Mouse (Mus musculus) embryonic facial prominence, embryonic 11.5 days (tissue): ENCODE data around the gene Ppp2r1b. TPM values are rescaled to one million over a fixed set of nuclear protein-coding genes. Genes with fewer than 3 reads are reported as not detected.

Experiments used
- ATAC-seq: fragments of 200-750 bp; cut with Nextera tagmentation; replicated peaks from 2 replicates; pipeline ENCODE4 v1.8.0; 2017; ENCODE audit warnings: low read depth; ENCODE audit not compliant: insufficient number of reproducible peaks, low FRiP score, low TSS enrichment
- DNase-seq: peaks from one replicate; pipeline ENCODE4 v3.0.0-alpha.2; 2015; ENCODE audit warnings: low spot score
- H3K27ac ChIP-seq: fragments of 300-500 bp; sonication (generic); replicated peaks from 2 replicates; pipeline ENCODE4 v1.5.1; 2014; ENCODE audit warnings: mild to moderate bottlenecking, low read depth, low read length, control low read depth
- H3K27me3 ChIP-seq: fragments of 300-500 bp; sonication (generic); 2 replicates; pipeline ENCODE4 v1.6.1; 2014; ENCODE audit warnings: mild to moderate bottlenecking, low read length, moderate library complexity, mixed read lengths; ENCODE audit not compliant: control insufficient read depth, insufficient read depth
- H3K36me3 ChIP-seq: fragments of 300-500 bp; sonication (generic); replicated peaks from 2 replicates; pipeline ENCODE4 v1.6.1; 2014; ENCODE audit warnings: low read depth, mild to moderate bottlenecking, low read length, moderate library complexity, mixed read lengths; ENCODE audit not compliant: control insufficient read depth, insufficient read depth
- H3K4me1 ChIP-seq: fragments of 300-500 bp; sonication (generic); 2 replicates; pipeline ENCODE4 v1.6.1; 2014; ENCODE audit warnings: low read length, mixed read lengths; ENCODE audit not compliant: control insufficient read depth, insufficient read depth
- H3K4me2 ChIP-seq: fragments of 300-500 bp; sonication (generic); 2 replicates; pipeline ENCODE4 v1.6.1; 2014; ENCODE audit warnings: low read depth, mild to moderate bottlenecking, control low read depth, low read length, moderate library complexity
- H3K4me3 ChIP-seq: fragments of 300-500 bp; sonication (generic); 2 replicates; pipeline ENCODE4 v1.5.1; 2014; ENCODE audit warnings: low read depth, low read length, control low read depth
- H3K9ac ChIP-seq: fragments of 300-500 bp; sonication (generic); replicated peaks from 2 replicates; pipeline ENCODE4 v1.6.1; 2014; ENCODE audit warnings: mild to moderate bottlenecking, control low read depth, low read length
- H3K9me3 ChIP-seq: fragments of 300-500 bp; sonication (generic); replicated peaks from 2 replicates; pipeline ENCODE4 v1.6.1; 2016; ENCODE audit warnings: mild to moderate bottlenecking, low read length, inconsistent platforms, mixed read lengths; ENCODE audit not compliant: control insufficient read depth
- WGBS: fragments of 180-500 bp; shearing (Covaris S2); extraction: QIAGEN DNeasy Blood & Tissue Kit; methylation state at CpG from one replicate; pipeline ENCODE4 v1.1.7; 2014; 5-methylcytosine and 5-hydroxymethylcytosine counted together
- polyA plus RNA-seq: library from polyadenylated mRNA; unstranded; fragments of >200 nt; fragmentation: Nextera tagmentation; extraction: Ambion mirVana; gene quantifications from 2 replicates; pipeline ENCODE4 v1.2.1, GENCODE M21; 2014

Ppp2r1b gene
- 126 and 136 TPM in 2 replicates for polyA plus RNA-seq

DNA sequence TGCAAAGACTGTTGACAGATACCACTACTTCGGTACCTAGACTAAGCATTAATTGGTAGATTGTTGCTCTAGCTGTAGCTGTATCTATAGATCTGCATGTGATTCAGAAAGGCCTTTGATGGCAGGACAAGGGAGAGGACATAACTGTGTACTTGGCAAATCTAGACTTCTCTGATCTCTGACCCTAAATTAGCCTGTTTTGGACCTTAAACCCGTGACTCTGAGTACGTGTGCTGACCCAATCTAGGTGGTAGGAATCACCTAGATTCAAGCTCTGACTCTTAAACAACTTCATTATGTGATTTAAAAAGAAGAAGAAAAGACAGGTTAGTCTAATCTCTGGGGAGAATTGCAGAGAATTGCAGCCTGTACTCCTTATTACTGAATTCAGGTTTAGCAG, at the start of gene Ppp2r1b:
Gene Ppp2r1b, plus strand, starts transcription at position 221 of the 400 bp plus-strand sequence.
- no peak within 1 kb of the TSS for H3K4me3 ChIP-seq
- no peaks in the 10 kb centered on the region for H3K27me3 ChIP-seq
- WGBS = 92% methylated on average over 3 of the region's 3 CpGs
- ATAC-seq (no peak), DNase-seq (no peak)
- no peak within 1 kb of the TSS for H3K9ac ChIP-seq
- no peaks in the 10 kb centered on the region for H3K36me3 ChIP-seq
- no peaks in the 10 kb centered on the region for H3K9me3 ChIP-seq
- no peak within 1 kb of the TSS for H3K27ac ChIP-seq
- H3K4me2 ChIP-seq = no peak within 1 kb of the TSS
- no peaks in the 10 kb centered on the region for H3K4me1 ChIP-seq

DNA sequence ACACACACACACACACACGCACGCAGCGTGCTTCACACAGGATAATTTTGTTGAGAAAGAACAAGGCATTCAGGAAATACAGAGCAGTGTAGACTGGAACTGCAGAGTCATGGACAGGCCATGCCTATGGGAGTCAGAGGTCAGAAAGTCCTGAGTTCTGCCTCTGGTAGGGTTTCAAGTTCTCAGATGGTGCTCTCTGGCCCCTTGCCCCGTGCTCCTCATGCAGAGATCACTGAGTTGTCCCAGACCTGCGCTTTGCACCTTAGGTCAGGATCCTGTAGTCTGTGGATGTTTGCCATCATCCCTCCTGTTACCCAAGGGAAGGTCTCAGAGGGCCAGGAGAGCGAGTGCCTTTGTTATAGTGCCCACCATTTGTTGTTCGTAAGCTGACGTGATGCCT, 48.3 kb upstream of the Ppp2r1b start:
- Histone ChIP-seq H3K4me2 (no peak overlapping the region), H3K27me3 (no peaks in the 10 kb centered on the region), H3K36me3 (peaks cover 3% of the 10 kb centered on the region), H3K9me3 (no peaks in the 10 kb centered on the region), H3K4me3 (no peak overlapping the region), H3K9ac (no peak overlapping the region), H3K27ac (no peak overlapping the region), H3K4me1 (no peaks in the 10 kb centered on the region)
- DNase-seq = no peak
- ATAC-seq = no peak
- 89% methylated on average over 8 of the region's 8 CpGs for WGBS

DNA sequence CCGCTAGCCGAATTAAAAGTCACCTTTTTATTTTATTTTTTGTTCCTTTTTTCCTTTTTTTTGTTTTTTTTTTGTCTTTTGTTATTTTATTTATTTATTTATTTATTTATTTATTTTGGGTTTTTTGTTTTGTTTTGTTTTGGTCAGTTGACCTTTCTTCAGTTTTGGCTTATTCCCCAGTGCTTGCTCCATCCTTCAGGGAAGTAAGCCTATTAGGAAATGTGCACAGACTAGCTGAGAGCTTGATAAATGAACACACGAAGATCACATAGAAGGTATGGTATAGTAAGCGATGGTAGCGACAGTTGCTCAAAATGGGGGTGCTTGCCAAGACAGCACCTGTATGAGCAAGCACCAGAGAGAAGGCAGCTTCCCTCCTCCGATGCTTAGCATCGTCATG, 47.5 kb upstream of the Ppp2r1b start:
- ATAC-seq = no peak
- H3K9ac ChIP-seq = no peak overlapping the region

DNA sequence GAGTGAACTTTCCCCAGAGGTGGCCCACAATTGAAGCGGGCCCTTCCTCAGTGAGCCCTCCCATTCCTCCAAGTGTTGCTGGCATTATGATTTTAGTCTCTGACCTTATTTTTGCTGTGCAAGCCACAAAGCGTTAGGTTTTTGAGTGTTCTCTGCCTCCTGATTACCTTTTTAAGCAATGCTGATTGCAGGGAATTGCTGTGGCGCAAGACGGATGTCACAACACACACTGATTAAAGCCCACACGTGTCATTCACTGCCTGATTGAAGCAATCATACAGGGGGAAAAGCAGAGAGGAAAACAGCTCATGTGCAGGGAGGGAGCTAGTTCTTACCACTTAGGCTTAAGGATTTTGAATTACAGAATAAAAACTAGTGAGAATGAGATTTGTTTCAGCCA, 46.7 kb upstream of the Ppp2r1b start:
- Histone ChIP-seq H3K9ac (no peak overlapping the region), H3K36me3 (no peaks in the 10 kb centered on the region), H3K27ac (no peak overlapping the region), H3K4me2 (no peak overlapping the region), H3K9me3 (no peaks in the 10 kb centered on the region), H3K4me1 (no peaks in the 10 kb centered on the region), H3K4me3 (no peak overlapping the region), H3K27me3 (no peaks in the 10 kb centered on the region)
- ATAC-seq = no peak
- DNase-seq = no peak
- WGBS = 86% methylated on average over 5 of the region's 5 CpGs

More for the DNA sequence above, 47.5 kb upstream of the Ppp2r1b start:
- no peak overlapping the region for H3K27ac ChIP-seq
- H3K36me3 ChIP-seq = peaks cover 2% of the 10 kb centered on the region
- no peak for DNase-seq
- H3K4me2 ChIP-seq = no peak overlapping the region
- 91% methylated on average over 7 of the region's 7 CpGs for WGBS
- H3K9me3 ChIP-seq = no peaks in the 10 kb centered on the region
- no peak overlapping the region for H3K4me3 ChIP-seq
- H3K4me1 ChIP-seq = no peaks in the 10 kb centered on the region
- H3K27me3 ChIP-seq = no peaks in the 10 kb centered on the region

DNA sequence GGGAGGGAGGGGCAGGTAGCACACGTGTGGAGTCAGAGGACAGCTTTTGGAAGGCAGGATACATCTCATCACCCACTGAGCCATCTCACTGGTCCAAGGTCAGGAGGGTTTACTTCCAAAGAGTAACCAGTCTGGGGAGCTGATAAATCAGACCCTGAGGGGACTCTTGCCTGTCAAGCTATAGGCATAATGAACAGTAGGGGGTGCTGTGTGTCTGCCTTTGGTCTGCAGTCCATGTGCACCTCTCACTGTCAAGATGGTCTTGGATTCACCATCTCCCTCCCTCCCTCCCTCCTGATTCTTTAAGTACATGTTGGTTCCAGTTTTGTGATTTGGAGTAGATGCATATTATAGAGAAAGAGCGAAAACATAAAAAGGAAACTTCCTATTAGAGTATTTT, 44.1 kb upstream of the Ppp2r1b start:
- Histone ChIP-seq H3K27me3 (no peaks in the 10 kb centered on the region), H3K36me3 (no peaks in the 10 kb centered on the region; the same call in 1 of the 2 replicates)
- 55% methylated on average over 2 of the region's 2 CpGs for WGBS

DNA sequence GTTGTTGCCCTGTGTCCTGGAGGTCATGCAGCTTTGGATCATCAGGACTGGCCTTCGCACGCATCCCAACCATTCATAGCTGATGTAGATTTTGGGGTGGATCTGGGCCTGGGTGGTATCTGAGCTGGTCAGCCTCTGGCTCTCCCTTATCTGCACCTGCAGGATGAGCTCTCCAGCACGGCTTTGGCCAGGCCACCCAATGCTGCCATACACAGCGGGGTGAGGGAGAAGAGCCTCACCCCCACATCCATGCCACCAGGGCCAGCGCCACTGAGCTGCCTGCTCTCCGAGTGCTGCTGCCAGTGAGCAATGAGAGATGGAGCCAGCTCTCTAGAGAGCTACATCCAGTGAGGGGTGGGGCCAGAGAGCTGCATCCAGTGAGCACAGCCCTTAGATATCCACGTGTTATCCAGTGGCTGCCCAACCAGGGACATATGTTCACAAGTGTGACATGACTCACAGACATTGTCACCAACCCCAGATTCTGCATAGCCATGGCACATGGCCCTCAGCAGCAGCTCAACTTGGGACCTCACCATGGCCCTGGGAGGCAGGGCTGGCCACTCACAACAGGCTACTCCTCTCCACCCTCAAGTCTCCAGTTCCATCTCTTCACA, 41.9 kb upstream of the Ppp2r1b start:
- H3K4me3 ChIP-seq = no peak overlapping the region
- no peak overlapping the region for H3K4me2 ChIP-seq
- H3K9me3 ChIP-seq = no peaks in the 10 kb centered on the region
- no peaks in the 10 kb centered on the region for H3K27me3 ChIP-seq
- H3K4me1 ChIP-seq = no peaks in the 10 kb centered on the region
- H3K36me3 ChIP-seq = no peaks in the 10 kb centered on the region; the same call in 1 of the 2 replicates
- ATAC-seq (0 out of 2 replicates have a peak, but pooled peaks have one; percentile 48), DNase-seq (no peak)
- no peak overlapping the region for H3K27ac ChIP-seq
- H3K9ac ChIP-seq = no peak overlapping the region
- WGBS = 91% methylated on average over 7 of the region's 7 CpGs

More for the DNA sequence above, 44.1 kb upstream of the Ppp2r1b start:
- DNase-seq (peak; percentile 66), ATAC-seq (no peak)
- no peaks in the 10 kb centered on the region for H3K4me1 ChIP-seq
- no peak overlapping the region for H3K4me3 ChIP-seq
- no peak overlapping the region for H3K4me2 ChIP-seq
- H3K27ac ChIP-seq = no peak overlapping the region
- H3K9ac ChIP-seq = no peak overlapping the region
- no peaks in the 10 kb centered on the region for H3K9me3 ChIP-seq

DNA sequence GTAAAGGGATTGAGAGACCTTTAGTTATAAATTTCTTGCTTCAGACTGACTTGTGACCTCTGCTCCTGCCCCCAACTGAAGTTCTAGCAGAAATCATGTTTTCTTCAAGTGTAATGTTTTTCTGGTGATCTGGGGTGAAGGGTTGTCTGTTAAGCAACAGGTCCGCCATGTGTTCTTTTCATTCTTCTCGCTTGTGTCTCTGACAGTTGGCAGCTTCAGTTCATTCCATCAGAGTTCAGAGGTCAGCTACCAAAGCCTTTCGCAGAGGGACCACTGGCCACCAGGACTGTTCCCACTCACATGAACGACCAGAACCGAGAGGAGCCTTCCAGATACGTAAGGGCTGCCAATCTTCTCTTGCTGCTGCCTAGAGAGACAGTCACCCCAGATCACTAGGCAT, 36.6 kb upstream of the Ppp2r1b start:
- H3K4me1 ChIP-seq = no peaks in the 10 kb centered on the region
- no peak overlapping the region for H3K4me3 ChIP-seq
- no peak for ATAC-seq
- no peak for DNase-seq
- no peaks in the 10 kb centered on the region for H3K9me3 ChIP-seq
- H3K9ac ChIP-seq = no peak overlapping the region
- H3K36me3 ChIP-seq = peaks cover 2% of the 10 kb centered on the region
- no peak overlapping the region for H3K4me2 ChIP-seq
- H3K27me3 ChIP-seq = no peaks in the 10 kb centered on the region
- no peak overlapping the region for H3K27ac ChIP-seq
- 83% methylated on average over 6 of the region's 6 CpGs for WGBS

DNA sequence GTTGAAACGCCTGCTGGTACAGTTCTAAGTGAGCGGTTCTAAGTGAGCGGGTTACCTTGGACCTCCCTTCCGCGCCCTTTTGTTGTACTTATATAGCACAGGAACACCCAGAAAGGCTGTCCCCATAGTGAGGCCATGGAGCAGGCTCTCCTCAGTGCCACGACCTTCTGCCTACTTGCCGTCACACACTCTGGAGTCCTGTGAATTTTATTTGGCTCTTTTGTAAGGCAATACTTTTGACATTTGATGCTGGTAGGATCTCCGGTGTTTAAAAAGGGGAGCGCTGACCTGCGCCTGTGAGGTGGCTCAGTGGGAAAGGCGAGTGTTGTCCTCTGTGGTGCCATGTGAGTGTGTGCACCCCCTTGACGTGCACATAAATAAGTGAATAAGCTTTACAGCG, 36.0 kb upstream of the Ppp2r1b start:
- H3K4me1 ChIP-seq = no peaks in the 10 kb centered on the region
- no peak overlapping the region for H3K27ac ChIP-seq
- no peaks in the 10 kb centered on the region for H3K27me3 ChIP-seq
- H3K9ac ChIP-seq = no peak overlapping the region
- no peak overlapping the region for H3K4me2 ChIP-seq
- ATAC-seq (no peak), DNase-seq (no peak)
- H3K9me3 ChIP-seq = no peaks in the 10 kb centered on the region
- H3K36me3 ChIP-seq = peaks cover 2% of the 10 kb centered on the region
- WGBS = 89% methylated on average over 13 of the region's 13 CpGs
- no peak overlapping the region for H3K4me3 ChIP-seq
